Mouse (Mus musculus) heart, embryonic 13.5 days (tissue): ENCODE results near the gene Nsun2. TPM values are rescaled to one million over a fixed set of nuclear protein-coding genes. Genes with fewer than 3 reads are reported as not detected.
A peak's percentile ranks its signal among the peaks of the same experiment; 100 is the strongest.

Experiments used
- ATAC-seq: fragments of 200-750 bp; cut with Nextera tagmentation; 2 replicates; pipeline ENCODE4 v1.8.0; 2017; ENCODE audit warnings: moderate TSS enrichment; ENCODE audit not compliant: insufficient number of reproducible peaks, low FRiP score, low TSS enrichment; ENCODE audit errors: extremely low read depth
- H3K27ac ChIP-seq: fragments of 300-500 bp; sonication (generic); replicated peaks from 2 replicates; pipeline ENCODE4 v1.5.1; 2015; ENCODE audit warnings: moderate library complexity, mild to moderate bottlenecking, inconsistent platforms
- H3K27me3 ChIP-seq: fragments of 300-500 bp; sonication (generic); replicated peaks from 2 replicates; pipeline ENCODE4 v1.6.1; 2015; ENCODE audit warnings: mild to moderate bottlenecking, inconsistent platforms
- H3K36me3 ChIP-seq: fragments of 300-500 bp; sonication (generic); 2 replicates; pipeline ENCODE4 v1.6.1; 2015; ENCODE audit warnings: mild to moderate bottlenecking, inconsistent platforms
- H3K4me1 ChIP-seq: fragments of 300-500 bp; sonication (generic); 2 replicates; pipeline ENCODE4 v1.6.1; 2015; ENCODE audit warnings: inconsistent platforms
- H3K4me2 ChIP-seq: fragments of 300-500 bp; sonication (generic); 2 replicates; pipeline ENCODE4 v1.6.1; 2015; ENCODE audit warnings: inconsistent platforms, mild to moderate bottlenecking, moderate library complexity
- H3K4me3 ChIP-seq: fragments of 300-500 bp; sonication (generic); 2 replicates; pipeline ENCODE4 v1.5.1; 2015; ENCODE audit warnings: moderate library complexity, mild to moderate bottlenecking, inconsistent platforms
- H3K9ac ChIP-seq: fragments of 300-500 bp; sonication (generic); 2 replicates; pipeline ENCODE4 v1.6.1; 2015; ENCODE audit warnings: inconsistent platforms, mild to moderate bottlenecking, moderate library complexity
- H3K9me3 ChIP-seq: fragments of 300-500 bp; sonication (generic); 2 replicates; pipeline ENCODE4 v1.6.1; 2016; ENCODE audit warnings: inconsistent platforms
- WGBS: fragments of 180-500 bp; shearing (Covaris S2); methylation state at CpG from one replicate; pipeline ENCODE4 v1.1.7; 2015; ENCODE audit warnings: mixed read lengths; 5-methylcytosine and 5-hydroxymethylcytosine counted together
- polyA plus RNA-seq: library from polyadenylated mRNA; unstranded; fragments of >200 nt; fragmentation: Nextera tagmentation; extraction: Ambion mirVana; gene quantifications from 2 replicates; pipeline ENCODE4 v1.2.1, GENCODE M21; 2015

Nsun2 gene
- polyA plus RNA-seq, 1 experiment from 2014 or later: 65.9 TPM

DNA sequence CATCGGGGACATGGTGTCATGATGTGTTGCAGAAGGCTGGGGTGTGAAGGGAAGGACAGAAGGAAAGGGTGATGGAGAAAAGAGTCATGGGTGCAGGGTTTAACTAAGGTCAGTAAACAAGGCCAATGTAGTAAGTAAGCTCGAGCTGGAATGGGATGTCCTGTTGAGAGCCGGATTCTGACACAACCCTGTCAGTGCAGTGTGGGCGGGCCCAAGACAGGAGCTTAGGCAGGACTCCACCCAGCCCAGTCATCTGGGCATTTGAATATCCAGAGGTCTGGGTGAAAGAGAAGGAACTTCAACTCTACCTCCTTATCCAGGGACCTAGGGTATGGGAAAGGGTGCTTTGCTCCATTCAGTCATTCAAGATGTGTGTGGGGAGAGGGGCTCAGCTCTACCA lies 4.8 kb downstream of the Nsun2 start:
- H3K27ac ChIP-seq: peak overlapping the region; percentile 10; the same call in 1 of the 2 replicates
- WGBS: 17% methylated on average over 4 of the region's 4 CpGs
- H3K9me3 ChIP-seq: no peaks in the 10 kb centered on the region
- peaks cover 73% of the 10 kb centered on the region for H3K4me1 ChIP-seq
- peak overlapping the region; percentile 42 for H3K9ac ChIP-seq
- no peaks in the 10 kb centered on the region for H3K36me3 ChIP-seq
- no peak overlapping the region for H3K4me3 ChIP-seq
- 0 out of 2 replicates have a peak overlapping the region, but pooled peaks have one; percentile 1 for H3K4me2 ChIP-seq
- ATAC-seq: no peak
- no peaks in the 10 kb centered on the region for H3K27me3 ChIP-seq

DNA sequence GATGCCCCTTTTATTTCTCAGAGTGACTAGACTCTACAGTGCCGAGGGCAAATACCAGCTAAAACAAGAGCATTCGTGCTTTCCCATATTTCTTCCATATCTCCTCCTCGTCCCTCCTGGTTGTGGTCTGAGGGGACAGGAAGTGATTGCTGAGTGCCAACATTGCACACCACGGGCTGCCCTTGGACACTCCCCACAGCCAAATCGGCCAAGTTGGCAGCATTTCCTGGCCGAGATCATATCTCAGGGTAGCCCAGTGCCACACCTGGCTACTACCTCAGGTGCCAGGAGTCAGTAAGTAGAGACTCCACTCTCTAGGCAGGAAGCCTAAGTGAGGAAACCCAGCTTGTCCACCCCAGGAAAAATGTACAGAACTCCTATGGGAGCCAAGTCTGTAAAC lies 7.7 kb downstream of the Nsun2 start:
- ATAC-seq: no peak
- Histone ChIP-seq H3K9me3 (no peaks in the 10 kb centered on the region), H3K4me1 (peaks cover 73% of the 10 kb centered on the region), H3K27ac (peak overlapping the region; percentile 92), H3K4me3 (no peak overlapping the region), H3K36me3 (no peaks in the 10 kb centered on the region), H3K9ac (peak overlapping the region; percentile 37; the same call in 1 of the 2 replicates), H3K27me3 (0 out of 2 replicates have a peak, but pooled peaks cover 4% of the 10 kb centered on the region), H3K4me2 (0 out of 2 replicates have a peak overlapping the region, but pooled peaks have one; percentile 25)
- WGBS: 54% methylated on average over 6 of the region's 6 CpGs

DNA sequence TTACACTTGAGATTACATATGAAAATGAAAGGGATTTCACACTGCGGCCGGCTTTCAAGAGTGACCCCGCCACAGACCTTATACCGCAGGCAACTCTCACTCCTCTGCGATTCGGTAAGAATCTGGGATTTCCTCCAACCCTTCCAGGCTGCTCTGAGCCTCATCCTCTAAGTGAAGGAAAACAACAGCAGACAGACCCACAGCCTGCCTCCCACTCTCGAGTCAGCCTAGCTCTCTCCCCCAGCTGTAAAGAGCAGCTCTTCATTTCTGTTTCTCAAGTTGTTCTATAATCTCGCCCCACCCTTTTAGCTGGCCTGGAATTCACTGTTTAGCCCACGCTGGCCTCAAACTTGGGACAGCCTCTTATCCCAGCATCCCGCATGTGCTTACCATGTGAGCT lies 8.2 kb downstream of the Nsun2 start:
- H3K27me3 ChIP-seq: 0 out of 2 replicates have a peak, but pooled peaks cover 4% of the 10 kb centered on the region
- WGBS: 53% methylated on average over 10 of the region's 10 CpGs
- peak overlapping the region; percentile 25; the same call in 1 of the 2 replicates for H3K4me2 ChIP-seq
- H3K4me3 ChIP-seq: no peak overlapping the region
- no peaks in the 10 kb centered on the region for H3K36me3 ChIP-seq
- H3K4me1 ChIP-seq: peaks cover 71% of the 10 kb centered on the region
- peak overlapping the region; percentile 92 for H3K27ac ChIP-seq
- H3K9me3 ChIP-seq: no peaks in the 10 kb centered on the region
- ATAC-seq: no peak
- peak overlapping the region; percentile 37; the same call in 1 of the 2 replicates for H3K9ac ChIP-seq

DNA sequence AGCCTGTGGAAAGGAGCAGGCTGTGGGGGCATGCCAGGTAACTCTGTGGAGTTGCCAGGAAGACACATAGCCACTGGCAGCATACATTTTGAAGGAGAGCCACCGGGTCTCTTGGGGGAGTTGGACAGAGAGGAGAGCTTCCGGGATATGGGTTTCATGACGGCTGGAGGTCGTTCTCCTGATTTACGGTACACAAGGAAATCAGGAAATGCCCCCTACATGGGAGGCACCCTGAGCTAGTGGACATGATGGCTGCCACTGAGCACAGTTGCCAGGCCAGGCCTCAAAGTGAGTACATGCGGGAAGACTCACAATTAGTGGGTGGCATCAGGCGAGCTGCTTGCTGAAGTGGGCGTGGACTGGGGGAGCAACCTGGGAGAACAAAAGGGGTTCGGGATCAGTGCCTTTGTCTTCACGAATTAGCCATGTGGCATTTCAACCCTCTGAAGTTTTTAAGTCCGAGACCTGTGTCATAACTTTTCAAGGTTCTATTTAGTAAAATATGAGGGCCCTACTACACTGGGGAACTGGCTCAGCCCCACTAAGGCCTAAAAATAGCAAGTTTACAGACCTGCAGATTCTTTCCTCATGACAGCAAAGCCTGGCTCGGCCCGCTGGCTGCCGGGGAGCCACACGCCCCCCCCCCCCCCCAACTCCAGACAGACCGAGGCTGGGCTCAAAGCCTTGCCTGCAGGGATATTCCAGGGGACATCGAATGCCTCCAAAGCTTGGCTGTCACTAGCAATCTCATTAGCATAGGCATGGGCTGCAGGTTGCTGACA lies 9.2 kb downstream of the Nsun2 start:
- H3K4me3 ChIP-seq: peak overlapping the region; percentile 34; the same call in 1 of the 2 replicates
- H3K27ac ChIP-seq: peak overlapping the region; percentile 92
- H3K4me2 ChIP-seq: peak overlapping the region; percentile 66
- 0 out of 2 replicates have a peak, but pooled peaks cover 4% of the 10 kb centered on the region for H3K27me3 ChIP-seq
- peak overlapping the region; percentile 73 for H3K9ac ChIP-seq
- no peak; the same call in 1 of the 2 replicates for ATAC-seq
- no peaks in the 10 kb centered on the region for H3K36me3 ChIP-seq
- 38% methylated on average over 17 of the region's 17 CpGs for WGBS
- no peaks in the 10 kb centered on the region for H3K9me3 ChIP-seq
- H3K4me1 ChIP-seq: peaks cover 69% of the 10 kb centered on the region

DNA sequence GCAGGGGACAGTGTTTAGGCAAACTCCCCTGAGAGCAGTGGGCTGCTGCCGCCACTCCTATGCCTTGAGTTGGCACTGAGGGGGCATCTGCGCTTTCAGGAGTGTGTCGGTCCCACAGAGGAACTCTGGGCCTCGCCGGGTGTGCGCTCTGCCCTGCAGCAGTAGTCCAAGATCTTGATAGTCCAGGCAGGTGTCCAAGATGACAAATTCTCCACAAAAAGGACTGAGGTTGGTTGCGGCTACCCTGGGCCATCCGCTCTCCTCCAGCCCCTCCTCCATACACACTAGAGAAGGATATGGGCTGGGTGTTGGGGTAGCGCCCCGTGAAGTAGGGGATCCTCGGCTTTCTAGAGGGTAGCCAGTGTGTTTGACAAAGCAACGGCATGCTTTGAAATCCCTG lies 10.0 kb downstream of the Nsun2 start:
- H3K36me3 ChIP-seq: no peaks in the 10 kb centered on the region
- H3K27me3 ChIP-seq: 0 out of 2 replicates have a peak, but pooled peaks cover 4% of the 10 kb centered on the region
- H3K4me1 ChIP-seq: peaks cover 64% of the 10 kb centered on the region
- H3K4me3 ChIP-seq: peak overlapping the region; percentile 34
- ATAC-seq: no peak; the same call in 1 of the 2 replicates
- H3K4me2 ChIP-seq: peak overlapping the region; percentile 66
- 38% methylated on average over 12 of the region's 12 CpGs for WGBS
- peak overlapping the region; percentile 73 for H3K9ac ChIP-seq
- H3K27ac ChIP-seq: peak overlapping the region; percentile 92
- no peaks in the 10 kb centered on the region for H3K9me3 ChIP-seq

DNA sequence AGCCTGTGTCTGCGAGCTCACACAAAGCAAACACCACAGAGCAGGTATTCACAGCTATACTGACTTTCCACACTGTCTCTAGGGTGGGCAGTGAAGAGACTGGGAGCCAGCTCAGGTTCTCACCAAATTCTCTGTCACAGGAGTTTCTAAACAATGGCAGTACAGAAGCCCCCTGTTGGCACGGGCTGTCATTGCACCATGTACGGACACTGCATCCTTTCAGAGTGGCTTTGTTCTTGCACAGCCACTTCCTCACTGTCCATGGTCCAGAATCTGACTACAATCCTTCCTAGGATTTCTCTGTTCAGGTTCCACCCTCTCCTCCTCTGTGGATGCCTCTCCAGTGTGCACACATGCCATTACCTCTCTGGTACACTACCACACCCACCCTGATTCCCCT lies 11.5 kb downstream of the Nsun2 start:
- peaks cover 4% of the 10 kb centered on the region; the same call in 1 of the 2 replicates for H3K27me3 ChIP-seq
- H3K9ac ChIP-seq: no peak overlapping the region
- no peaks in the 10 kb centered on the region for H3K36me3 ChIP-seq
- H3K4me3 ChIP-seq: no peak overlapping the region
- H3K4me1 ChIP-seq: peaks cover 50% of the 10 kb centered on the region
- no peak for ATAC-seq
- no peaks in the 10 kb centered on the region for H3K9me3 ChIP-seq
- H3K27ac ChIP-seq: no peak overlapping the region
- H3K4me2 ChIP-seq: no peak overlapping the region
- 25% methylated on average over 3 of the region's 3 CpGs for WGBS

DNA sequence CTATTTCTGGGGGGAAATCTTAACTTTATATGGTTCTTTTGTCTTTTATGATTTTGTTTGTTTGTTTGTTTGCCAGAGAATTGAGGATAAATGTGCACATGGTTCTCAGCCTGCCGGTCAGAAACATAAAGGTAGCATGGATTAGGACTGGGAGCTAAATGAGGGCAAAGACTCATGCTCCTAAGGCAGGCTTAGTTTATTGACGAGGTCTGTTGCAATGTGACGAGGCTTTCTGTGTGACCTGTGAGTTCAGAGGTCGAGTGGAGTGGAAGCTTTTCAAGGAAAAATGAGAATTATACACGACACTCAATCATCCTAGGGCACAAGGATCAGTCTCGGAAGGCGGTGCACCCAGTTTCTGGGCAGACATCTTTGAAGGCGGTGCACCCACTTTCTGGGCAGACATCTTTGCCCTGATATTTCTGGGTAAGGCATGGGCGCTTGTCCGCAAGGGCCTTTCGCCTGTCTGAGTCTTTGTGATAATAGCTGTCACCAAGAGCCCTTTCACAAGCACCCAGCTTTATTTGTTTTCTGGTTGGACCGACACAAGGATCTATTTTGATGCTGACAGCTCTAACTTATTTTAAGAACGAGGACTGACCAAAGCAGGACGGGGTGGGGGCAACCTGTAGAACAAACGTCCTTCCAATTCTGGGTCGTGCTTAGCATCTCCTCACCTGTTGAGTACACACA lies 14.1 kb downstream of the Nsun2 start:
- H3K27me3 ChIP-seq: peaks cover 9% of the 10 kb centered on the region; the same call in 1 of the 2 replicates
- no peaks in the 10 kb centered on the region for H3K9me3 ChIP-seq
- no peak overlapping the region for H3K4me3 ChIP-seq
- no peak overlapping the region for H3K4me2 ChIP-seq
- ATAC-seq: no peak
- H3K9ac ChIP-seq: no peak overlapping the region
- no peak overlapping the region for H3K27ac ChIP-seq
- 51% methylated on average over 16 of the region's 16 CpGs for WGBS
- H3K36me3 ChIP-seq: no peaks in the 10 kb centered on the region
- peaks cover 24% of the 10 kb centered on the region for H3K4me1 ChIP-seq

DNA sequence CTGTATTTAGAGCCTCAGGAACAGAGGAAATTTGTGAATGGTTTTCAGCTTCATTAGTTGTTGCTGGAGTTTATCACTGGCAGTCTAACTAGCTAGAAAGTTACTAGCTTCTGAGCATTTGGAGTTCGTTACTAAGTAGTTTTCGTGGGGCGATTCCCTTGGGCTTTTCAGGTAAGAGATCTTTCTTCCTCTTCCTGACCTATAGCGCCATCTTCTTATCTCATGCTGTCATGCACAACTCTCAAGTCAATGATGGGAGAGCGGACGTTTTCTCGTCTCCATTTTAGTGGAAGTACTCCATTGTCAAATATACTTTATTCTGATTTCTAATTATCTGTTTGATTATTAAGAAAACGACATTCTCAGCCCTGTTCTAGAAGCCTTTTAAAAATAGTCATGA lies 16.4 kb downstream of the Nsun2 start:
- H3K27ac ChIP-seq: no peak overlapping the region
- no peak overlapping the region for H3K4me3 ChIP-seq
- H3K4me1 ChIP-seq: peaks cover 6% of the 10 kb centered on the region; the same call in 1 of the 2 replicates
- WGBS: 36% methylated on average over 8 of the region's 8 CpGs
- no peaks in the 10 kb centered on the region for H3K36me3 ChIP-seq
- no peaks in the 10 kb centered on the region for H3K9me3 ChIP-seq
- H3K9ac ChIP-seq: no peak overlapping the region
- peaks cover 9% of the 10 kb centered on the region; the same call in 1 of the 2 replicates for H3K27me3 ChIP-seq
- no peak overlapping the region for H3K4me2 ChIP-seq
- ATAC-seq: no peak

DNA sequence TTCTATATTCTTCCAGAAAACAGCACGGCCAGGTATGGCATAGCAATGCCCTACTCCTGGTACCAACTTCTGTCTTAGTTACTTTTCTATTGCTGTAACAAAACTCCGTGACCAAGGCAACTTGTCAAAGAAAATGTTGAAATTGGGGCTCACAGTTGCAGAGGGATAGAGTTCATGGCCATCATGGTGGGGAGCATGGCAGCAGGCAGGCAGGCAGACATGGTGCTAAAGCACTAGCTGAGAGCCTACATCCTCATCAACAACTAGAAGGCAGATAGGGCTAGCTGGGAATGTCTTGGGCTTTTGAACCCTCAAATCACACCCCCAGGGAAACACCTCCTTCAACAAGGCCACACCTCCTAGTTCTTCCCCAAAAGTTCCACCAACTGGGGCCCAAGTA lies 17.3 kb downstream of the Nsun2 start:
- Histone ChIP-seq H3K36me3 (no peaks in the 10 kb centered on the region), H3K4me1 (peaks cover 6% of the 10 kb centered on the region; the same call in 1 of the 2 replicates), H3K4me2 (no peak overlapping the region), H3K27me3 (peaks cover 5% of the 10 kb centered on the region; the same call in 1 of the 2 replicates), H3K9ac (no peak overlapping the region), H3K27ac (no peak overlapping the region), H3K9me3 (no peaks in the 10 kb centered on the region), H3K4me3 (no peak overlapping the region)
- WGBS: 78% methylated on average over 2 of the region's 2 CpGs
- ATAC-seq: no peak

DNA sequence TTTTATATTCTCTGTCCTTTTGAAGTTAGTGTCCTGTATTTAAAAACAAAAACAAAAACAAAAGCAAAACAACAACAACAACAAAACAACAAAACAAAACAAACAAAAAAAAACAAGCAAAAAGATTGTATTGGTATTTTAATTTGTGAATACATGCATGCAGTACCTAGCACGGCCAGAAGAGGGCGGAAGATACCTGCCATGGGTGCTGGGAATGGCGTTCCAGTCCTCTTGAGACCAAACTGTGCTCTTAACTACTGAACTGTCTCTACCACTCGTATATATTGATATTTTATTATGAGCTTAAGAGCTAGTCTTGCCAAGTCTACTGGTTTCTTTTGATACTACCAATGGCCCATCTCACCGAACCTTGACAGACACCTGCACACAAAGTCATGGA lies 19.5 kb downstream of the Nsun2 start:
- Histone ChIP-seq H3K27me3 (peaks cover 17% of the 10 kb centered on the region; the same call in 1 of the 2 replicates), H3K4me2 (no peak overlapping the region), H3K4me1 (peaks cover under 1% of the 10 kb centered on the region; the same call in 1 of the 2 replicates), H3K27ac (no peak overlapping the region), H3K4me3 (no peak overlapping the region), H3K36me3 (no peaks in the 10 kb centered on the region), H3K9ac (no peak overlapping the region), H3K9me3 (no peaks in the 10 kb centered on the region)
- 17% methylated on average over 5 of the region's 5 CpGs for WGBS
- no peak for ATAC-seq

DNA sequence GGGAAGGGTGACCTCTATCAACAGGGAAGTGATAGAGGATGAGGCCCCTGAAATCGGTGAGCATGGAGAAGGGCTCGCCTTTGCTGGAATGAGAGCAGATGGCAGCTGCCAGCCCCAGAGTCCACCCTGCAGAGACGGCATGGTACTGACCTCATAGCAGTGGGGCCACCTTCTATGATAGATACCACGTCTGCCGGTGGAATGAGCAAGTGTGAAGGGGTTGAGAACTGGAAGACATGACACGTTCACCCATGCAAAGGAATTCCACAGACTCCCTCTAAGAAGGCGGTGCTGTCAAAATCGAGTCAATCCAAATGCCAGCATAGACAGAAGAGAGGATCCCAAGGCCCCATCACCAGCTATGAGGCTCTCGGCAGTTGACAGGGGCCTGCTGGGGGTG lies 20.7 kb downstream of the Nsun2 start:
- Histone ChIP-seq H3K4me3 (no peak overlapping the region), H3K36me3 (no peaks in the 10 kb centered on the region)
- WGBS: 56% methylated on average over 9 of the region's 9 CpGs

More for the DNA sequence above, 20.7 kb downstream of the Nsun2 start:
- H3K4me1 ChIP-seq: peaks cover 2% of the 10 kb centered on the region
- no peak overlapping the region for H3K27ac ChIP-seq
- no peaks in the 10 kb centered on the region for H3K9me3 ChIP-seq
- ATAC-seq: no peak
- no peak overlapping the region for H3K9ac ChIP-seq
- peaks cover 20% of the 10 kb centered on the region; the same call in 1 of the 2 replicates for H3K27me3 ChIP-seq
- H3K4me2 ChIP-seq: no peak overlapping the region
